Mouse (Mus musculus): ENCODE results near the gene Gm43064. TPM values are rescaled to one million over a fixed set of nuclear protein-coding genes. Genes with fewer than 3 reads are reported as not detected.

Gene Gm43064
- polyA plus RNA-seq, 1 experiment from 2014 or later, result 0.22 TPM

GRCm38 (mm10) chr3:103850644-103851363, 41.4 kb downstream of the Gm43064 start:
- H3K9me3 ChIP-seq (replicated peaks), result no peaks in the 10 kb centered on the region
- H3K4me1 ChIP-seq, result no peaks in the 10 kb centered on the region
- no peak overlapping the region for H3K27ac ChIP-seq (replicated peaks)
- WGBS, result 85% methylated on average over 9 of the region's 9 CpGs
- H3K27me3 ChIP-seq (ENCODE audit: low read depth, poor library complexity, severe bottlenecking), result no peaks in the 10 kb centered on the region
- H3K4me3 ChIP-seq, result no peak overlapping the region
- no peaks in the 10 kb centered on the region for H3K36me3 ChIP-seq
- no peak for DNase-seq (ENCODE audit: low spot score)

DNA sequence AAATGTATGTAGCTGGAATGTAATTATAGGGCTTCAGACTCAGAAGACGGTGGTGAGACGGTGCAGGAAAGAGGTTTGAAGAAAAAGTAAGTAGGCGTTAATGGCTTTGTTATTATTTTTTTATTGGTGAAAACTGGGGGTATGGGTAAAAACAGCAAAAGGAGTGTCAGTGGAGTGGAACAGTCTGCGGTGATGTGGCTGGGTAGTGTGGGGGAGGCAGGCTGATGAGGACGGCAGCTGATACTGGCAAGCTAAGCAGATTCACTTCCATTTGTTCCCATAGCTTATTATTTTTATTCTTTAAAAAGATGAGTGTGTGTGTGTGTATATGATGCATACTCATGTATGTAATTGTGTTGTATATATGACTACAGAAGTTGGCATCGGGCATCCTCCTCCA, 42.1 kb downstream of the Gm43064 start:
- H3K27ac ChIP-seq (replicated peaks), result no peak overlapping the region
- H3K27me3 ChIP-seq (ENCODE audit: low read depth, poor library complexity, severe bottlenecking), result no peaks in the 10 kb centered on the region
- DNase-seq (ENCODE audit: low spot score), result no peak
- WGBS, result 94% methylated on average over 6 of the region's 6 CpGs
- no peaks in the 10 kb centered on the region for H3K9me3 ChIP-seq (replicated peaks)
- H3K36me3 ChIP-seq, result no peaks in the 10 kb centered on the region
- H3K4me1 ChIP-seq, result no peaks in the 10 kb centered on the region
- H3K4me3 ChIP-seq, result no peak overlapping the region

- 88% methylated on average over 8 of the region's 8 CpGs for WGBS
- Histone ChIP-seq H3K9me3 (replicated peaks) (no peaks in the 10 kb centered on the region), H3K4me3 (no peak overlapping the region)
Measured at GRCm38 (mm10) chr3:103851882-103852281, 42.5 kb downstream of the Gm43064 start.

DNA sequence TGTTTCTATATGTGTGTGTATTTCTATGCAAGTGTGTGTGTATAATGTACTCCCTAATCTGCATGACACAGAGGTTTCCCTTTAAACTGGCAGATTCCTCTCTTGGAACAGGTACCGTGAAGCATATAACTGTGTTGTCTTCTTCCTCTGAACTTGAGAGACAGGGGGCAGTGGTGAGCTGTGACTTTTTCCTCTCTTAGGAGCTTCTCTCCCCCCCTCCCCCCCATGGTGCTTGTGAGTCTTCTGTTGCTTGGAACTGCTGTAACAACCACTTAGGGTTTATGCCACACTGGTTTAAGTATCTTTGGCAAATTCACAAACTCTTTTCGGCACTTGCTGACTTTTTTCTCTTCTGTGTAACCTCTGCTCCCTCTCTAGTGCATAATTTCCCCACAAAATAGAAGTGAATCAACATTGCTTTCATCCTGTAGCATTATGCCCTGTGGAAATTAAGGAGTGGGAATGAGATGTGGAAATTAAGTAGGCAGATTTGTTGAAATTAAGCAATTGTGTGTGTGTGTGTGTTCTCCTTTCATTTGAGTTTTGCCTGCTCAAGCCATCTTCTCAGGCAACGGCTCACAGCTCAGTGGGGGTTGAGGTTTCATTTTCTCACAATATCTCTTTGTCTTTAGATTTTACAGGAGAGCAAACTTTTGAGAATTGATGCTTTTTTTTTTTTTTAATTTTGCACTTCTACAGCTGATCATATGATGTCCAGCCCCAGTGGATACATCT, 43.4 kb downstream of the Gm43064 start:
- no peak for DNase-seq (ENCODE audit: low spot score)
- Histone ChIP-seq H3K36me3 (no peaks in the 10 kb centered on the region), H3K4me1 (no peaks in the 10 kb centered on the region), H3K27me3 (ENCODE audit: low read depth, poor library complexity, severe bottlenecking) (no peaks in the 10 kb centered on the region), H3K27ac (replicated peaks) (no peak overlapping the region), H3K4me3 (no peak overlapping the region), H3K9me3 (replicated peaks) (no peaks in the 10 kb centered on the region)
- 81% methylated on average over 3 of the region's 3 CpGs for WGBS

More at GRCm38 (mm10) chr3:103851882-103852281, 42.5 kb downstream of the Gm43064 start:
- no peaks in the 10 kb centered on the region for H3K36me3 ChIP-seq
- no peaks in the 10 kb centered on the region for H3K27me3 ChIP-seq (ENCODE audit: low read depth, poor library complexity, severe bottlenecking)
- DNase-seq (ENCODE audit: low spot score), result no peak
- H3K27ac ChIP-seq (replicated peaks), result no peak overlapping the region
- no peaks in the 10 kb centered on the region for H3K4me1 ChIP-seq

DNA sequence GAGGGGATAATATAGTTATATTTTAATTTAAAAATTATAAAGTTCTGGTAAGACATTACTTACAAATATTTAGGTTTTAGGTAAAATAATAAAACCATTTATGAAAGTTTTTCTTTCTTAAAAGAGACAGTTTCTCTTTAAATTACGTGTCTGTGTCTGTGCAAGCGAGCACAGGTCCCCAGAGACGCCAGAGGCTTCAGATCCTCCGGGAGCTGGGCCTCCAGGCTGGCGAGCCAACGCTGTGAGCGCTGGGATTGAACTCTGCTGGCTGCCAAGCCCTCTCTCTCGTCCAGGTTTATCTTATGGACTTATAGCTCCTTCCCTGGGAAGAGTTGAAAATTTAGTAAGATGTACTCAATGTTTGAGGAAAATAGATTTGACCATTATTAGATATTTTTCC, 44.4 kb downstream of the Gm43064 start:
- Histone ChIP-seq H3K27me3 (ENCODE audit: low read depth, poor library complexity, severe bottlenecking) (no peaks in the 10 kb centered on the region), H3K9me3 (replicated peaks) (no peaks in the 10 kb centered on the region), H3K4me3 (no peak overlapping the region), H3K4me1 (no peaks in the 10 kb centered on the region), H3K36me3 (no peaks in the 10 kb centered on the region), H3K27ac (replicated peaks) (no peak overlapping the region)
- no peak for DNase-seq (ENCODE audit: low spot score)
- WGBS, result 80% methylated on average over 8 of the region's 8 CpGs

DNA sequence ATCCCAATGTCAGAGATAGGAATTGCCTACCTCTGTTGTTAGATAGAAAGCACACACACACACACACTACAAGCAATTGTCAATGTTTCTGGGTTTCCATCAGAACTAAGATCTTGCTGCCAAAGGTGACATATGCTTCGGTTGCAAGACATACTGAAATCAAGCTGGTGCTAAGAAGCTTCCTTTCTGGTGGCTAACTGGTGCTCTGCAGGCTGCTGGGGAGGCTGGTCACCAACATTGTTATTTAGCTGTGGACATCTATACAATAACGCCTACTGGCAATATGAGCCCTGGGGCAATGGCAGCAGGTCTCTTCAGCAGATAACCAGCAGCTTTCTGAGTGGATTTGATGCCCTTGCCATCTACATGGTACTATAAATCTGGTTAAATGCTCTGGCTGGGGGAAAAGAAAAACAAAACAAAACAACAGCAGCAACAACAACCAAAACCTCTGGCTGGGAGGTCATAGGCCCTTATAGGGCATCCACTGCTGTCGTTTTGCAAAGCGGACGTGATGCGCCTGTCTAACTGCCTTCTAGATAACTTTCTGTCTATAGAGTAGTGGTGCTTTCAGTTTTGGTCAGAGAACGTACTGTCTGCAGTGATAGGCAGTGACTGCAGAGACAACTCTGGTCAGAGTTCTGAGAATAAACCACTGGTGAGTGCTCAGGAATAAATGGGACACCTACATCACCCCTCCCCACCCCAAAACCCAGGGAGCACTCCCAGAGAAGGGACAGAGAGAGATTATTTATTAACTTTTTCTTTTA, 47.8 kb downstream of the Gm43064 start:
- H3K9me3 ChIP-seq (replicated peaks), result no peaks in the 10 kb centered on the region
- no peak for DNase-seq (ENCODE audit: low spot score)
- no peaks in the 10 kb centered on the region for H3K4me1 ChIP-seq
- no peaks in the 10 kb centered on the region for H3K36me3 ChIP-seq
- WGBS, result 89% methylated on average over 7 of the region's 7 CpGs
- H3K27me3 ChIP-seq (ENCODE audit: low read depth, poor library complexity, severe bottlenecking), result no peaks in the 10 kb centered on the region
- no peak overlapping the region for H3K4me3 ChIP-seq
- H3K27ac ChIP-seq (replicated peaks), result no peak overlapping the region

DNA sequence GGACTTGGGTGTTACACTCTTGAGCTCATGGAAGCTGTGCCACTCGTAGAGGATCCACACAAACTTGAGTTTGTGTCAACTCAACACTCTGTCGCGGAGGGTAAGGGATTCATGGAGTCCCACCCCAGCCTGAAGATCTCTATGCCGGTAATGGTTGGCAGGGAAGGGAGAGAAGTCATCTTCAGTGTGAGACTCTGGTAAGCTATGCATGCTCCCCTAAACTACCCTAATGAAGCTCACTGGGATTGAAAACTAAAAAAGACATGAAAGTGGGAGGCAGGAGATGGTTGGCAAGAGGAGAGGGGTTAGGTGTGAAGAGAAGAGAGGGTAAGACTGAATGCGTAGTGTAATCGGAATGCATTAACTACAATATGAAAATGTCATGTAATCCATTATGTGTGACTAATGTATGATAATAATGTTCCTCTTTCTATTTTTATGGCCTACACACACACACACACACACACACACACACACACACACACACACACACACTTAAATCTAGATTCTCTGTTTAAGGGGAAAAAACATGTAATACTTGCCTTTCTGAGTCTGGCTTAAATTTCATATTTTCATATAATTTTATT, 48.7 kb downstream of the Gm43064 start:
- Histone ChIP-seq H3K27ac (replicated peaks) (no peak overlapping the region), H3K27me3 (ENCODE audit: low read depth, poor library complexity, severe bottlenecking) (no peaks in the 10 kb centered on the region), H3K36me3 (no peaks in the 10 kb centered on the region), H3K4me3 (no peak overlapping the region), H3K9me3 (replicated peaks) (no peaks in the 10 kb centered on the region), H3K4me1 (no peaks in the 10 kb centered on the region)
- WGBS, result 93% methylated on average over 6 of the region's 6 CpGs
- no peak for DNase-seq (ENCODE audit: low spot score)

DNA sequence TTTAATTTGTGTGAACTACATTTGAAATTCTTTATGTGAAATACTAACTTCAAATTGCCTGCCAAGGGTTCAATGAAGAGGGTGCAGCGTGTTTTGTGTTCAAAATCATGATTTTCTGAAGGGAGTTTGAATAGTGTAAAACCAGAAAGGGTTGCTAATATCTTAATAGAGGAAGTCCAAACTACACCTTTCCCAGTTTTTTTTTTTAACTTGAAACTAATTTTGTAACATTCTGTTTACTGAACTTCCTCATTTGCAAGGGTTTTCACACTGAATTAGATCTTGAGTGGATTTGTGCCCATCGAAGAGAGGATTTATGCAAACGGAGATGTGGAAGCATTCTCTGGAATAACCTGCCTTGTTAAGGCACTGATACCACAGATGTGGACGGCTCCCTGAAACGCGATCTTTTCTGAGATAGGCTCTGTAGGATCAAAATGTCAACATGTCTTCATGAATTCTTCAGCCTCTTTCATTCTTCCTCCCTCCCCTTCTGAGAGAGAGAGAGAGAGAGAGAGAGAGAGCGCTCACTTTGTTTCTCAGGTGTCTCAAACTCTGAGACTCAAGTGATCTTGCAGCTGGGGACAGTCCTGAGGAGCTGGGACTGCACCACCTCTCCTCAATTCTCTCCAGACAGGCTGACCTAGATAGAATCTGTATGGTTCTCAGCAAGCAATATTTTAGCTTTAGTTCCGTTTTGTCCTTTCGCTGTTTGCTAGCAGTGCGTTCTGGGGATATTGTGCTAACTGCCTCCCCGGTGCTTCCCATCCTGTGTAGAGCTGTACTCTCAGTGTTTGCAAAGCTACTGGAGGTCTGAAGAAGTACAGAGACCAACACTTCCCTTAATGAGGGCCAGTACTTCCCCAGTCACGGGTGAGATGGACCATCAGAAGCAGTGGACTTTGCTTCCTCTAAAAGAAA, 49.8 kb downstream of the Gm43064 start, which contains the start of gene Ptpn22:
Ptpn22 (plus strand) TSS at position 915 of the 921 bp plus-strand sequence.
- Histone ChIP-seq H3K9me3 (replicated peaks) (no peaks in the 10 kb centered on the region), H3K36me3 (no peaks in the 10 kb centered on the region), H3K27me3 (ENCODE audit: low read depth, poor library complexity, severe bottlenecking) (no peaks in the 10 kb centered on the region), H3K4me1 (no peaks in the 10 kb centered on the region), H3K4me3 (no peak within 1 kb of the TSS), H3K27ac (replicated peaks) (no peak within 1 kb of the TSS)
- DNase-seq (ENCODE audit: low spot score), result no peak
- WGBS, result 83% methylated on average over 12 of the region's 12 CpGs

DNA sequence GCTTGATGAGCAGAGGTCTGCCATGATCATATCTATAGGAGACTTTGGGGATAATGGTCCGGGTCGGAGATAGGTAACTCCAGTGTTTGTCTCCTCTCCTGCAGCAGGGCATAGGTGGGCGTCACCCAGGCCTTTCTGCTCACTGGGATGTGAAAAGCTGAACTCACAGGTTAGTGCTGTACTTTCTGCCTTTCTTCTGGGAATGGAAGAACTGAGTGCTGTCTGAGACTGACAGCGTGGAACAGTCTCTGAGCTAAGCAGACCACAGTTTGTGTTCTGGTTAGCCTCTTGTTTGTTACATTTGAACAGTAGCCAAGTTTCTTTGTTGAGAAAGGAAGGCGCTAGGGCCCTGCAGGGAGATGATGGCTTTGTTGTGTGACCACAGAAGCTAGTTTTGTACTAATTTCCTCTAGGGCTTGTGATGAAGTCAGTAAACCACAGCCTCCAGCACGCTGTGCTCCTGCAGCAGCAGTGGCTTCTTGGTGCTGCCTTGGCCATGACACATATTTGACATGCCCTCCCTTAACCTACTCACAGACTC, 50.5 kb downstream of the Gm43064 start:
- Histone ChIP-seq H3K4me1 (no peaks in the 10 kb centered on the region), H3K36me3 (no peaks in the 10 kb centered on the region), H3K27me3 (ENCODE audit: low read depth, poor library complexity, severe bottlenecking) (no peaks in the 10 kb centered on the region), H3K4me3 (no peak overlapping the region), H3K9me3 (replicated peaks) (no peaks in the 10 kb centered on the region), H3K27ac (replicated peaks) (no peak overlapping the region)
- no peak for DNase-seq (ENCODE audit: low spot score)
- 89% methylated on average over 6 of the region's 6 CpGs for WGBS

- Histone ChIP-seq H3K9me3 (replicated peaks) (no peaks in the 10 kb centered on the region), H3K27me3 (ENCODE audit: low read depth, poor library complexity, severe bottlenecking) (no peaks in the 10 kb centered on the region), H3K4me1 (no peaks in the 10 kb centered on the region), H3K36me3 (no peaks in the 10 kb centered on the region), H3K27ac (replicated peaks) (no peak overlapping the region), H3K4me3 (no peak overlapping the region)
- no peak for DNase-seq (ENCODE audit: low spot score)
- WGBS, result 88% methylated on average over 4 of the region's 4 CpGs
Measured at GRCm38 (mm10) chr3:103862721-103863220, 53.4 kb downstream of the Gm43064 start.

- Histone ChIP-seq H3K9me3 (replicated peaks) (no peaks in the 10 kb centered on the region), H3K27ac (replicated peaks) (no peak overlapping the region), H3K27me3 (ENCODE audit: low read depth, poor library complexity, severe bottlenecking) (no peaks in the 10 kb centered on the region), H3K4me3 (no peak overlapping the region), H3K36me3 (no peaks in the 10 kb centered on the region), H3K4me1 (no peaks in the 10 kb centered on the region)
- WGBS, result 95% methylated on average over 6 of the region's 6 CpGs
- no peak for DNase-seq (ENCODE audit: low spot score)
Measured at GRCm38 (mm10) chr3:103864200-103864599, 54.8 kb downstream of the Gm43064 start.

All from midbrain, embryonic 10.5 days (tissue).